Mouse (Mus musculus) lung, embryonic 16.5 days (tissue): ENCODE data around the gene Pdpk1. TPM values are rescaled to one million over a fixed set of nuclear protein-coding genes. Genes with fewer than 3 reads are reported as not detected.

Experiments used
- ATAC-seq: fragments of 200-750 bp; cut with Nextera tagmentation; 2 replicates; pipeline ENCODE4 v1.8.0; 2017; ENCODE audit warnings: low read depth, mild to moderate bottlenecking, moderate library complexity
- H3K27ac ChIP-seq: fragments of 300-500 bp; sonication (generic); 2 replicates; pipeline ENCODE4 v1.5.1; 2014; ENCODE audit warnings: mild to moderate bottlenecking, control low read depth, low read length
- H3K27me3 ChIP-seq: fragments of 300-500 bp; sonication (generic); 2 replicates; pipeline ENCODE4 v1.6.1; 2014; ENCODE audit warnings: low read depth, low read length, mixed read lengths; ENCODE audit not compliant: control insufficient read depth, insufficient read depth
- H3K36me3 ChIP-seq: fragments of 300-500 bp; sonication (generic); 2 replicates; pipeline ENCODE4 v1.6.1; 2014; ENCODE audit warnings: low read length; ENCODE audit not compliant: control insufficient read depth, insufficient read depth
- H3K4me1 ChIP-seq: fragments of 300-500 bp; sonication (generic); replicated peaks from 2 replicates; pipeline ENCODE4 v1.6.1; 2014; ENCODE audit warnings: low read length, mixed read lengths; ENCODE audit not compliant: control insufficient read depth, insufficient read depth
- H3K4me2 ChIP-seq: fragments of 300-500 bp; sonication (generic); 2 replicates; pipeline ENCODE4 v1.6.1; 2014; ENCODE audit warnings: low read depth, low read length, control low read depth
- H3K4me3 ChIP-seq: fragments of 300-500 bp; sonication (generic); 2 replicates; pipeline ENCODE4 v1.5.1; 2014; ENCODE audit warnings: mild to moderate bottlenecking, low read length, control low read depth
- H3K9ac ChIP-seq: fragments of 300-500 bp; sonication (generic); 2 replicates; pipeline ENCODE4 v1.6.1; 2014; ENCODE audit warnings: low read length, control low read depth
- H3K9me3 ChIP-seq: fragments of 300-500 bp; sonication (generic); 2 replicates; pipeline ENCODE4 v1.6.1; 2016; ENCODE audit warnings: low read length; ENCODE audit not compliant: control insufficient read depth
- WGBS: fragments of 180-500 bp; shearing (Covaris S2); extraction: QIAGEN DNeasy Blood & Tissue Kit; methylation state at CpG from one replicate; pipeline ENCODE4 v1.1.7; 2014; 5-methylcytosine and 5-hydroxymethylcytosine counted together
- polyA plus RNA-seq: library from polyadenylated mRNA; unstranded; fragments of >200 nt; fragmentation: Nextera tagmentation; extraction: Ambion mirVana; gene quantifications from 2 replicates; pipeline ENCODE4 v1.2.1, GENCODE M21; 2015

The Pdpk1 gene
- polyA plus RNA-seq, 1 experiment from 2014 or later: 34.9 TPM

GRCm38 (mm10) chr17:24044482-24044881, 106.2 kb downstream of the Pdpk1 start:
- no peaks in the 10 kb centered on the region for H3K27me3 ChIP-seq
- no peak for ATAC-seq

GRCm38 (mm10) chr17:24037844-24038243, 112.9 kb downstream of the Pdpk1 start, which contains the start of gene Prss27:
Gene Prss27, plus strand, starts transcription at chr17:24038144.
- 47% methylated on average over 4 of the region's 4 CpGs for WGBS
- Histone ChIP-seq H3K4me1 (no peaks in the 10 kb centered on the region), H3K9ac (no peak within 1 kb of the TSS), H3K9me3 (no peaks in the 10 kb centered on the region; the same call in 1 of the 2 replicates), H3K4me2 (no peak within 1 kb of the TSS), H3K27ac (no peak within 1 kb of the TSS), H3K36me3 (no peaks in the 10 kb centered on the region), H3K4me3 (no peak within 1 kb of the TSS), H3K27me3 (no peaks in the 10 kb centered on the region)
- ATAC-seq: no peak

More at GRCm38 (mm10) chr17:24044482-24044881, 106.2 kb downstream of the Pdpk1 start:
- Histone ChIP-seq H3K9ac (no peak overlapping the region), H3K4me2 (no peak overlapping the region), H3K36me3 (peaks cover 16% of the 10 kb centered on the region), H3K27ac (no peak overlapping the region), H3K4me3 (no peak overlapping the region), H3K4me1 (no peaks in the 10 kb centered on the region), H3K9me3 (no peaks in the 10 kb centered on the region; the same call in 1 of the 2 replicates)
- WGBS: 60% methylated on average over 5 of the region's 5 CpGs

- H3K9me3 ChIP-seq: no peaks in the 10 kb centered on the region; the same call in 1 of the 2 replicates
- H3K4me1 ChIP-seq: no peaks in the 10 kb centered on the region
- no peak overlapping the region for H3K4me2 ChIP-seq
- H3K36me3 ChIP-seq: no peaks in the 10 kb centered on the region
- no peak overlapping the region for H3K27ac ChIP-seq
- H3K27me3 ChIP-seq: no peaks in the 10 kb centered on the region
- 71% methylated on average over 13 of the region's 13 CpGs for WGBS
- H3K4me3 ChIP-seq: no peak overlapping the region
- ATAC-seq: 0 out of 2 replicates have a peak, but pooled peaks have one; percentile 26
- H3K9ac ChIP-seq: no peak overlapping the region
Measured at GRCm38 (mm10) chr17:24037360-24037759, 113.4 kb downstream of the Pdpk1 start.

GRCm38 (mm10) chr17:24036954-24037353, 113.8 kb downstream of the Pdpk1 start:
- Histone ChIP-seq H3K9me3 (no peaks in the 10 kb centered on the region; the same call in 1 of the 2 replicates), H3K4me3 (no peak overlapping the region), H3K27me3 (no peaks in the 10 kb centered on the region), H3K4me1 (no peaks in the 10 kb centered on the region), H3K9ac (no peak overlapping the region), H3K27ac (no peak overlapping the region), H3K36me3 (no peaks in the 10 kb centered on the region), H3K4me2 (no peak overlapping the region)
- 66% methylated on average over 6 of the region's 6 CpGs for WGBS
- ATAC-seq: 0 out of 2 replicates have a peak, but pooled peaks have one; percentile 17

- Histone ChIP-seq H3K27ac (no peak overlapping the region), H3K4me1 (no peaks in the 10 kb centered on the region), H3K9ac (no peak overlapping the region), H3K36me3 (no peaks in the 10 kb centered on the region), H3K9me3 (no peaks in the 10 kb centered on the region; the same call in 1 of the 2 replicates), H3K4me3 (no peak overlapping the region), H3K4me2 (no peak overlapping the region), H3K27me3 (no peaks in the 10 kb centered on the region)
- no peak for ATAC-seq
- WGBS: 54% methylated on average over 7 of the region's 7 CpGs
Measured at GRCm38 (mm10) chr17:24035087-24035486, 115.6 kb downstream of the Pdpk1 start.

- no peaks in the 10 kb centered on the region for H3K27me3 ChIP-seq
- ATAC-seq: no peak
- 64% methylated on average over 14 of the region's 22 CpGs for WGBS
- no peak overlapping the region for H3K4me2 ChIP-seq
- no peak overlapping the region for H3K4me3 ChIP-seq
- no peaks in the 10 kb centered on the region for H3K4me1 ChIP-seq
- H3K36me3 ChIP-seq: no peaks in the 10 kb centered on the region
- no peak overlapping the region for H3K9ac ChIP-seq
- H3K9me3 ChIP-seq: no peaks in the 10 kb centered on the region
- H3K27ac ChIP-seq: no peak overlapping the region
Measured at GRCm38 (mm10) chr17:24030551-24030950, 120.2 kb downstream of the Pdpk1 start.

- Histone ChIP-seq H3K9me3 (no peaks in the 10 kb centered on the region), H3K4me1 (no peaks in the 10 kb centered on the region), H3K27me3 (no peaks in the 10 kb centered on the region), H3K4me3 (no peak overlapping the region), H3K4me2 (no peak overlapping the region), H3K36me3 (no peaks in the 10 kb centered on the region), H3K27ac (no peak overlapping the region), H3K9ac (no peak overlapping the region)
- no peak for ATAC-seq
- 69% methylated on average over 7 of the region's 7 CpGs for WGBS
Measured at GRCm38 (mm10) chr17:24029477-24029876, 121.2 kb downstream of the Pdpk1 start.

Other genes starting within 250 kb of the Pdpk1 start
- gene Dcpp3, start 233.5 kb downstream of the Pdpk1 start, polyA plus RNA-seq: 0.88 and 2.0 TPM in 2 replicates
- not detected in 2 replicates for gene Sbp, start 209.3 kb downstream of the Pdpk1 start, polyA plus RNA-seq
- gene Sbpl, start 195.7 kb downstream of the Pdpk1 start, polyA plus RNA-seq: not detected in 2 replicates
- 0.14 TPM in 1 of 2 replicates, not detected in the other for gene Prss30, start 170.4 kb downstream of the Pdpk1 start, polyA plus RNA-seq
- gene Prss22, start 152.8 kb downstream of the Pdpk1 start, polyA plus RNA-seq: 1.1 and 1.5 TPM in 2 replicates
- 0.11 and 0.28 TPM in 2 replicates for gene Prss27, start 112.8 kb downstream of the Pdpk1 start, polyA plus RNA-seq
- gene Kctd5, start 77.4 kb downstream of the Pdpk1 start, polyA plus RNA-seq: 53.1 and 59.4 TPM in 2 replicates
- 30.8 TPM in 2 replicates for gene Amdhd2, start 12.8 kb upstream of the Pdpk1 start, polyA plus RNA-seq
- 462 and 486 TPM in 2 replicates for gene Atp6v0c, start 18.8 kb upstream of the Pdpk1 start, polyA plus RNA-seq
- gene Tbc1d24, start 54.6 kb upstream of the Pdpk1 start, polyA plus RNA-seq: 4.6 and 6.4 TPM in 2 replicates
- 3.3 and 3.8 TPM in 2 replicates for gene Ntn3, start 58.6 kb upstream of the Pdpk1 start, polyA plus RNA-seq
- gene Tedc2, start 69.9 kb upstream of the Pdpk1 start, polyA plus RNA-seq: 11.3 and 13.0 TPM in 2 replicates
- 75.2 and 81.5 TPM in 2 replicates for gene Ccnf, start 100.6 kb upstream of the Pdpk1 start, polyA plus RNA-seq
- gene Abca17, start 200.1 kb upstream of the Pdpk1 start, polyA plus RNA-seq: 0.34 and 0.55 TPM in 2 replicates
- 40.8 and 48.4 TPM in 2 replicates for gene Abca3, start 201.0 kb upstream of the Pdpk1 start, polyA plus RNA-seq